Mouse (Mus musculus) lung, postnatal 25 days (tissue): ENCODE data around the gene Glipr2.

ENCODE experiments used
- DNase-seq: peaks from one replicate; pipeline ENCODE4 v3.0.0; 2022; ENCODE audit warnings: low spot score

Glipr2 gene

GRCm38 (mm10) chr4:44004623-44005409 lies 47.6 kb downstream of the Glipr2 start:
- DNase-seq: no peak

GRCm38 (mm10) chr4:44010176-44010575 lies 53.0 kb downstream of the Glipr2 start:
- DNase-seq: no peak

GRCm38 (mm10) chr4:44010893-44011292 lies 53.7 kb downstream of the Glipr2 start:
- no peak for DNase-seq

GRCm38 (mm10) chr4:44011799-44012198 lies 54.6 kb downstream of the Glipr2 start:
- no peak for DNase-seq

GRCm38 (mm10) chr4:44012376-44013367 lies 55.5 kb downstream of the Glipr2 start:
- peak; percentile 97 for DNase-seq

GRCm38 (mm10) chr4:44013391-44014070 lies 56.3 kb downstream of the Glipr2 start:
- DNase-seq: no peak

GRCm38 (mm10) chr4:44016071-44016470 lies 58.9 kb downstream of the Glipr2 start:
- peak; percentile 26 for DNase-seq

GRCm38 (mm10) chr4:44016791-44017190 lies 59.6 kb downstream of the Glipr2 start:
- DNase-seq: no peak

GRCm38 (mm10) chr4:44022323-44022722 lies 65.1 kb downstream of the Glipr2 start:
- no peak for DNase-seq

GRCm38 (mm10) chr4:44022766-44023165 lies 65.6 kb downstream of the Glipr2 start:
- DNase-seq: no peak

GRCm38 (mm10) chr4:44023681-44024080 lies 66.5 kb downstream of the Glipr2 start:
- DNase-seq: no peak

- DNase-seq: no peak
Observed at GRCm38 (mm10) chr4:44024241-44024640, 67.0 kb downstream of the Glipr2 start.

GRCm38 (mm10) chr4:44025570-44025969 lies 68.4 kb downstream of the Glipr2 start:
- no peak for DNase-seq
